Mouse (Mus musculus) bone marrow, adult 2 months (tissue): ENCODE measurements around the gene Agfg1. TPM values are rescaled to one million over a fixed set of nuclear protein-coding genes. Genes with fewer than 3 reads are reported as not detected.
"Not testable (repeated sequence)": the region's sequence is repeated elsewhere in the genome, so short reads cannot be mapped to it uniquely, and the experiment has no call there.

ENCODE experiments used
- H3K27ac ChIP-seq: fragments of 200-500 bp; 2 replicates; pipeline ENCODE4 v1.5.1; 2012; ENCODE audit warnings: low read depth, mild to moderate bottlenecking, control low read depth, inconsistent platforms, low read length; ENCODE audit not compliant: control insufficient read depth, poor library complexity, insufficient read depth
- H3K4me1 ChIP-seq: fragments of 200-500 bp; 2 replicates; pipeline ENCODE4 v1.6.1; 2011; ENCODE audit warnings: low read length; ENCODE audit not compliant: control insufficient read depth, insufficient read depth
- H3K4me3 ChIP-seq: fragments of 200-500 bp; replicated peaks from 2 replicates; pipeline ENCODE3; 2011; ENCODE audit warnings: mild to moderate bottlenecking, low read depth, low read length, control low read depth; ENCODE audit not compliant: control insufficient read depth
- CTCF ChIP-seq: fragments of 200-500 bp; IDR thresholded peaks from 2 replicates; pipeline ENCODE4 v1.5.1; 2011; ENCODE audit warnings: low read length, control low read depth; ENCODE audit not compliant: control insufficient read depth, insufficient read depth
- POLR2A ChIP-seq: fragments of 200-500 bp; IDR thresholded peaks from 2 replicates; pipeline ENCODE4 v1.6.1; 2011; ENCODE audit warnings: low read depth, mild to moderate bottlenecking, control low read depth, low read length, borderline replicate concordance; ENCODE audit not compliant: control insufficient read depth
- WGBS: fragments of 180-500 bp; shearing (Covaris S2); methylation state at CpG from one replicate; pipeline ENCODE4 v1.1.7; 2018; 5-methylcytosine and 5-hydroxymethylcytosine counted together
- polyA plus RNA-seq: library from polyadenylated mRNA; stranded (reverse); fragments of >200 nt; gene quantifications from 2 replicates; pipeline ENCODE4 v1.2.4, GENCODE M21; 2011; ENCODE audit warnings: low replicate concordance; ENCODE audit not compliant: missing spikeins, insufficient read depth, insufficient read length

Gene Agfg1
- polyA plus RNA-seq, 1 experiment = 15.6 TPM

- H3K4me3 ChIP-seq = no peak overlapping the region
- TF ChIP-seq POLR2A = no peak
- no peak for TF ChIP-seq CTCF
- no peaks in the 10 kb centered on the region for H3K4me1 ChIP-seq
- H3K27ac ChIP-seq = no peak overlapping the region
- 92% methylated on average over 7 of the region's 7 CpGs for WGBS
Measured at GRCm38 (mm10) chr1:82893269-82893668, 54.0 kb downstream of the Agfg1 start.

GRCm38 (mm10) chr1:82900567-82900966, 61.3 kb downstream of the Agfg1 start:
- 84% methylated on average over 1 of the region's 1 CpGs for WGBS
- TF ChIP-seq CTCF (no peak), POLR2A (no peak)
- Histone ChIP-seq H3K4me3 (no peak overlapping the region), H3K27ac (no peak overlapping the region), H3K4me1 (no peaks in the 10 kb centered on the region)

GRCm38 (mm10) chr1:82901201-82901600, 61.9 kb downstream of the Agfg1 start:
- WGBS = 91% methylated on average over 3 of the region's 3 CpGs
- Histone ChIP-seq H3K4me3 (no peak overlapping the region), H3K4me1 (no peaks in the 10 kb centered on the region), H3K27ac (no peak overlapping the region)
- TF ChIP-seq CTCF (no peak), POLR2A (no peak)

GRCm38 (mm10) chr1:82905886-82906285, 66.6 kb downstream of the Agfg1 start:
- no peak overlapping the region for H3K4me3 ChIP-seq
- H3K27ac ChIP-seq = no peak overlapping the region
- WGBS = 93% methylated on average over 3 of the region's 3 CpGs
- H3K4me1 ChIP-seq = no peaks in the 10 kb centered on the region
- TF ChIP-seq CTCF (no peak), POLR2A (no peak)

- Histone ChIP-seq H3K4me1 (no peaks in the 10 kb centered on the region), H3K27ac (no peak within 1 kb of the TSS), H3K4me3 (no peak within 1 kb of the TSS)
- 80% methylated on average over 3 of the region's 3 CpGs for WGBS
- TF ChIP-seq POLR2A = no peak
Measured at GRCm38 (mm10) chr1:82913025-82913424, 73.7 kb downstream of the Agfg1 start, which contains the start of gene A030005L19Rik. Gene A030005L19Rik, plus strand, starts transcription at chr1:82913325.

GRCm38 (mm10) chr1:82913434-82913833, 74.2 kb downstream of the Agfg1 start:
- H3K27ac ChIP-seq, H3K4me3 ChIP-seq, H3K4me1 ChIP-seq: not testable (repeated sequence)
- WGBS = 65% methylated on average over 5 of the region's 5 CpGs

- TF ChIP-seq POLR2A (no peak), CTCF (no peak)
- Histone ChIP-seq H3K4me3 (no peak within 1 kb of the TSS), H3K27ac (no peak within 1 kb of the TSS), H3K4me1 (no peaks in the 10 kb centered on the region)
- 73% methylated on average over 6 of the region's 6 CpGs for WGBS
Measured at GRCm38 (mm10) chr1:82924650-82925049, 85.4 kb downstream of the Agfg1 start, which contains the start of gene A030014E15Rik. Gene A030014E15Rik, plus strand, starts transcription at chr1:82924917.

- not testable (repeated sequence) for H3K4me3 ChIP-seq, H3K27ac ChIP-seq, H3K4me1 ChIP-seq
- 72% methylated on average over 3 of the region's 3 CpGs for WGBS
Measured at GRCm38 (mm10) chr1:82930558-82930957, 91.3 kb downstream of the Agfg1 start.

- not testable (repeated sequence) for H3K4me3 ChIP-seq, H3K4me1 ChIP-seq, H3K27ac ChIP-seq
- WGBS = no CpG with 5 or more reads among the region's 6 CpGs
Measured at GRCm38 (mm10) chr1:82931326-82931725, 92.0 kb downstream of the Agfg1 start, which contains the start of gene Gm6217. Gene Gm6217, minus strand, starts transcription at chr1:82931399.
